Mouse (Mus musculus) heart, postnatal 25 days (tissue): ENCODE measurements around the gene Tbpl1. TPM values are rescaled to one million over a fixed set of nuclear protein-coding genes. Genes with fewer than 3 reads are reported as not detected.

Experiments
- microRNA-seq: library from miRNA; unstranded; fragments of <30 nt; microRNA quantifications from one replicate; pipeline ENCODE4 v1.2.0, GENCODE M21; 2022
- total RNA-seq, 2 experiments: library from RNA; stranded (reverse); gene quantifications; 2 replicates each; pipeline ENCODE4 v1.2.3; 2021

Gene Tbpl1
- total RNA-seq, 2 experiments from 2014 or later, result 19.1 to 21.1 TPM

Small RNA genes within 50 kb of the gene (microRNA-seq; reads per million reads assigned to microRNA genes)
- gene Mir7663, result not detected

Other genes starting within 250 kb of the Tbpl1 start
- gene Slc2a12, start 86.9 kb downstream of the Tbpl1 start, total RNA-seq, result 10 to 100 TPM; 17.1 to 20.0 TPM
- gene Tcf21, start 88.2 kb upstream of the Tbpl1 start, total RNA-seq, result 10 to 100 TPM; 10.9 to 14.4 TPM